Mouse (Mus musculus) natural killer cell, adult 2 months (primary cell): Measurements from ENCODE around the gene Sipa1l2.
"Not testable (repeated sequence)": the region's sequence is repeated elsewhere in the genome, so short reads cannot be mapped to it uniquely, and the experiment has no call there.

ENCODE experiments used
- DNase-seq, 2 experiments: peaks; one replicate each; pipeline ENCODE4 v3.0.0; 2022; ENCODE audit warnings: low spot score in 2 of 2

Sipa1l2 gene

GRCm38 (mm10) chr8:125406453-125406852 lies 163.2 kb downstream of the Sipa1l2 start:
- DNase-seq, result no peak

DNA sequence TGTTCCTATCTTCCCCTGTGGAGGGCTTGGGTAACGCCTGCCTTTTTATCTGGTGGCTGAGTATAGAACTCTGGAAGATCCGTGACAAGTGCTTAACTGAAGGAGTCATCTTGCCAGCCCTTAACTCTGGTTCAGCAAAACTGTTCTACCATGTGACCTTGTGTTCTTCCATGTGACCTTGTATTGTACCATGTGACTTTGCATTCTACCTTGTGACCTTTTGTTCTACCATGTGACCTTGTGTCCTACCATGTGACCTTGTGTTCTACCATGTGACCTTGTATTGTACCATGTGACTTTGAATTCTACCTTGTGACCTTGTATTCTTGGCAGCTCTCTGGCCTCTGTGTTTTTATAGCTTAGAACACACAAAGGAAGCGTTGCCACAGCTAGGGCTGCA lies 168.3 kb downstream of the Sipa1l2 start:
- DNase-seq, result no peak

DNA sequence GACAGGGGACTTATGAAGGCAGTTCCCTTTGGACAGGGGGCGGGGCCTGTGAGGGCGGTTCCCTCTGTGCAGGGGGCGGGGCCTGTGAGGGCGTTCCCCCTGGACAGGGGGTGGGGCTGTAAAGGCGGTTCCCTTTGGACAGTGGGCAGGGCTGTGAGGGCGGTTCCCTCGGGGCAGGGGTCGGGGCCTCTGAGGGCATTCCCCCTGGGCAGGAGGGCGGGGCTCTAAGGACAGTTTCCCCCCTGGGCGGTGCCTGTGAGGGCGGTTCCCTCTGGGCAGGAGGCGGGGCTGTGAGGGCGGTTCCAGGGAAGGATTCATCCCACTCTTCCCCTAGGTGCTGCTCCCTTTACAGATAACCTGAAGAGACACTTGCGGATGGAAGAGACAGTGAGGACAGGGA lies 171.6 kb downstream of the Sipa1l2 start:
- DNase-seq, result no peak

DNA sequence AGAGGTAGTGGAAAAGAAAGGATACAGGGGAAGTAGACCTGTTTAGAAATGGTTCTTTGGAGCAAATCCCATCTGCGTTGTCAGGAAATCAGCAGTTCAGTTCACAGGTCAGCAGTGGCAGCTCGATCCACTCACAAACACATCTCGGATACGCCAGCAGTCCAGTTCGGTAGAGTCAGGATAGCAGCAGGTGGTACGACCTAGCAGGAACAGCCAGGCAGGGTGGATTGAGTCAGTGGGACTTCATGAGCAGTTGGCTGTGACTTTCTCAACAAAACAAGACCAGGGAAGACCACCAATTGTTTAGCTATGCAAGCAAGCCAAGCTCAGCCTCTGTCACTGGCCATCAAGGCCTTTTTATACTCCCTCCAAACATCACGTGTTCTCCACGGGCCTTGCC lies 173.9 kb downstream of the Sipa1l2 start:
- DNase-seq, result not testable (repeated sequence)

DNA sequence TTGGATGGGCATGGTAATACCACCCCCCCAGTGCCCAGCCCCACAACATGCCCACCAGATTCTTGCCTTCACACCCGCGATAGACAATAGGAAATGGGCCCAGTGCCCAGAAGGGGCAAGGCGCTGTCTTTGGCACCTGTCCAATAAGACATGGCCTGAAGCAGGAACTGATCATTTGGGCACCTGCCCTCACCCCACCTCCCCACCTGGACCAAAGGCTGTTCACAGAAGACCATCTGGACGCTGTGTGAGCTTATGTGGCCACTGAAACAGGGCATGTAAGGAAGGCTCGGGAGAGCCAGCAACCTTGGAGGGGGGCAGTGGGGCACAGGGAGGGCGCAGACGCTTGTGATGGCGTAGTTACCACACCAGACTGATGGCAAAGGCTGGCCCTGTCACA lies 174.6 kb downstream of the Sipa1l2 start:
- no peak for DNase-seq

DNA sequence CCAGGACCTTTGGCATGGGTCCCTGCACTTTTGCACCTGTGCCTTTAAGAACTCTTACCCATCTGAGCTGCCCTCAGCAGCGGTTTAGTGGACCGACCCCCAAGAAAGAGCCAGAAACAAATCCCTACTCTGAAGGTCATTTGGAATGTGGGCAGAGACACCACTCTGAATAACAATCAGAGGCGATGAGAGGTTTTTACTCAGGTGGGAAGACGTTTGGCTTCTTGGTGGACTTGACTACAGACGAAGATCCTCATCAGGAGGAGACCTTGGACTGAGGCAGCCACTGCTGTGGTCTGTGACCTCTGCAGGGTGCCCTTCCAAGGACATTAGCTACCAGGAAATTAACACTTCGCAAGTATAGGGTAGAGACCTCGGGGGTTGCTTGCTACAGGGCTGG lies 177.9 kb downstream of the Sipa1l2 start:
- DNase-seq, result no peak

DNA sequence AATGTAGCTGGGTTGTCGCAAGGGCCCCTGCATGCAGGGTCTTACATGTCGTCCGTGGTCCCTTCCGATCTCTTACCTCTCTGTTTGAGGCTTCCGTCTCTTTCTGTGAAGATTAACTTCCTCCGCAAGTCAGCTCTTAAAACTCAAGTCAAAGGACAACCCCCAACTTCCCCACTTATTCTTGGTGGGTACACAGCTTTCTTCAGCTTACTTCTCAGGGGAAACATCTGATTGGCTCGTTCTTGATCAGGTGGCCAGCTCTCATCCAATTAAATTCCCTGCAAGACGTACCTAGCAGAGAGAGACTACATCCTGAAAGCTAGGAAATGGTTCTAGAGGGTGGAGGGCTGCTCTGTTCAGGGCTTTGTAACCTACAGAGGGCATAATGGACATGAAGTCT lies 178.3 kb downstream of the Sipa1l2 start:
- DNase-seq, result peak; percentile 22 to 34

DNA sequence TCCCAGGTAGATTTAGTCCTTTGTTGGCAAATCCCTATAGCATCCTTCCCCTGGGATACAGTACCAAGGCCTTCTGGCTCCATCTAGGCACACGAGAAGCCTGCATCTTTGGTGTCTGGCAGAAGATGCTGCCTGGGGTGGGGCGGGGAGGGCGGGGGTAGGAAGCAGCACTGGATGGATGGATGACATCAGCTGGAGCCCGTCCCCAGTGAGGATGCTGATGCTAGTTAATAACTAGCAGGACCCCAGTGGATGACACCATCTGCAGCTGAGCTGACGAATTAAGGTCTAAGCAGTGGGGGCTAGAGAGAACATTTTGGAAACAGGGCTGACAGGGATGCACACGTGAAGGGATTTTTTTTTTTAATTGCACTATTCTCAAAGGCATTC lies 179.1 kb downstream of the Sipa1l2 start:
- DNase-seq, result no peak

GRCm38 (mm10) chr8:125389756-125390505 lies 179.7 kb downstream of the Sipa1l2 start:
- no peak for DNase-seq

GRCm38 (mm10) chr8:125389280-125389679 lies 180.3 kb downstream of the Sipa1l2 start:
- DNase-seq, result no peak

- no peak for DNase-seq
Measured at GRCm38 (mm10) chr8:125388404-125389180, 181.0 kb downstream of the Sipa1l2 start.

DNA sequence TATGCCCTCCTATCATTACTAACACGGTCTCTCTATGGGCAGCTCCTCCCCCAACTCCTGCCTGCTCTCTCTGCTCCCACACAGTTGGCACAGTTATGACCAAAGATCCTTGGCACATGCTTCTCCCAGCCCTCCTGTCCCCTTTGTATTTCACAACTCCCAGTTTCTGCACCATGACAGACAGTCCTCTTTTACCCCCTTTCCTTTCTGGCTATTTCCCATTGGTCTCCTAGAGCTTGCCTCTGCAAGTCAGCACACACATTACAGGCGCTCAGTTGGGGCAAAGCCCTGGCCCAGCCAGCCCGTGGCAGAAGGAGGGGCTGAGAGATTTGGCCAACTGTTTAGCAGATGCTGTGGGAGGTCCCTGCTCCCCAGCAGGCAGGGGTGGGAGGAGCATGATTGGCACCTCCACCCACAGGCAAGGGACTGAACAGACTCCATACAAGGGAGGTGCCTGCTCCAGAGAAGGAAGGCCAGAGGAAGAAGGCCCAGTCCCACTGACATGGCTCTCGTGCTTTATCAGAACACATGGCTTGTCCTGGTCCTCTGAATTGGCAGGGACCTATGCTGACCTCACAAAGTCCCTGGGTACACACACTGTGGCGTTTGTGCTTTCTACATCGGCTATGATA lies 184.0 kb downstream of the Sipa1l2 start:
- no peak for DNase-seq

DNA sequence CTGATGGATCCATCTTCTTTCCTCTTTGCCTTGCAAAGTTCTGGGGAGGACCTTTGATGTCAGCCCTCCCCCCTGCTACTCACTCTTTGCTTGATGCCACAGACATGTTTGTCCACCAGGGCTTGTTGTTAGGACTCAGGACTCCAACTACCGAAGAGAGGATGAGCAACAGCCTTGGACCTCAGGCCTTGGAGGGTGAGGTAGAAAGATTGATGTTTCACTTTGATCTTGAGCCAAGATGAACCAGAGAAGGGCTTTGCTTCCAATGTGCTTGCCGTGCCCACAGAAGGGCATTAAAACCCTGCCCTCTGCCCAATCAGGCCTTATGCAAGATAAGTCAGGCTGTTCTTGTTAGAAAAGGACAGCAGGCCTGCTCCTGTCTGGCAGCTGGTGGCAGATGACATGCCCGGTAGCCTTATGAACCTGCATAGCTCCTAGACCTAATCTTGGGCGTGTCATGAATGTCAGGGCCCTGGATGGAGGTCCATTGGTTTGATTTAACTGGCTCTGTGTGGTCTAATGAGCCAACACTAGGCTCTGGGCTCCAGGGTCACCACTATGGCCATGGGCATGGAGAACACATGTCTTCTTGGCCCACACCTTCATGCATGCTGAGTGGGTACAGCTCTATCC lies 184.9 kb downstream of the Sipa1l2 start:
- DNase-seq, result no peak

DNA sequence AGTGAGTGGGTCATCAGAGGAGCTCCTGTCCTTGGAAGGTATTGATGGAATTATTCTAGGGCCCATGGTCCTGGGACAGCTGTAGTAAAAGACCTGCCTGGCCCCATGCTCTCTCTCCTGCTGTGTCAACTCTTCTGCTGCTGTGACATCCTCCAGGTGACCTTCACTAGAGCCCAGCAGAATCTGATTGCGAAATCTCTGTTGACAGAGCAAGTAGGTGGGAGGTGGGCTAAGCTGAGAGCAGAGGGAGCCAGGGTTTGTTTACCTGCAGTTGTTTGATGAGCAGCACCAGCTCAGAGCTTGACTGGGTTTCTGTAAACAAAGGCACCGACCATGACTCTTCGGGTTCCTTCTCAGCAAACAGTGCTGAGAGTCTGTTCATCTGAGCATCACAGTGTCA lies 187.9 kb downstream of the Sipa1l2 start:
- DNase-seq, result no peak

DNA sequence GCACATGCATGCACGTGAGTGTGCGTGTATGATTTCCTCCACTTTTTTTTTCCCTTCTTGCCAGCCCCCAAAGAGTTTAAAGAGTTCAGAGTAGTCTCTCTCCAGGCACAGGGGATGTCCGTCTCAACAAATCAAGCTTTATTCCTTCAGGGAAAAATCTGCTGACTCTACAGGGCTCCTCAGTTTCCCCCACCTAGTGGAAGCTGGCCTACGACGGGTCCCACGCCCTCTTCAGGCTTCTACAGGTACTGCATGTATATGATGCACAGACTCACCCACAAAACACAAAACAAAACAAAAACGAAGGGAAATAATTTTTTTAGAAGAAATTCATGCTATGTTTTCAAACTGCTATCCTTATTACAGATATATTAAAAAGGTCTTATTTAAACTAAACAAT lies 189.7 kb downstream of the Sipa1l2 start:
- no peak for DNase-seq

DNA sequence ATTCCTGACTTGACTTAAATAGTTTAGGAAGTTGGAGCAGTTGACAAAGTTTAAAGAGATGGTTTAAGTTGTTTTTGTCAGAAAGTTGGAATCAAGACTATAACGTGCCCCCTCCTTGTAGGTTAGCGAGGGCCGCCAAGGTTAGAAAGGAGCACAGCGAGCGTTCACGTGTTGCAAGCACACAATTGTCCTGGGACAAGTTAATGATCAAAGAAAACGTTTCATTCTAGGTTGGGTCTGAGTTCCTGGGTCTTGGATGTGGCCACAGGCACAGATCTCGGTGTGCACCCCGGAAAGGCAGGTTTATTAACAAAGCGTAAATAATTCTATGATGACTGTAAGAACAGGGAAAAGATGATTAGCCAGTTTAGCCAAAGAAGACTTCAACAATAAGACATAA lies 190.5 kb downstream of the Sipa1l2 start:
- DNase-seq, result no peak

DNA sequence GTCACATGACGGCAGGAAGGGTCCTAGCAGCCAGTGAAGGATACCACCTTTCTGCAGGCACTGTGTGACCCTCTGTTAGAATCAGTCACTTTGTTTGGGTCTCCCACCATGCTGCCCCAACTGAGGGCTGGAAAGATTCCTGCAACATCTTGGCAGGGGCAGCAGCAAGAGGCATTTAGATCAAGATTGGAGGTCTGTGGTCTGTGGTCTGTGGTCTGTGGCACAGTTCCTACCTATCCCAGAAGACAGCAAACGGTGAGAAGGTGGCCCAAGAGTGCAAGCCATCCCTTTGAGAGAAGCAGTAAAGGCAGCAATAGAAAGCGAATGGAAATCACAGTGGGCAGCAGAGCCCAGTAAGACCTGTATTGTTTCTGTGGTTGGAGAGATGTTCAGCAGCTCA lies 191.9 kb downstream of the Sipa1l2 start:
- DNase-seq, result no peak

DNA sequence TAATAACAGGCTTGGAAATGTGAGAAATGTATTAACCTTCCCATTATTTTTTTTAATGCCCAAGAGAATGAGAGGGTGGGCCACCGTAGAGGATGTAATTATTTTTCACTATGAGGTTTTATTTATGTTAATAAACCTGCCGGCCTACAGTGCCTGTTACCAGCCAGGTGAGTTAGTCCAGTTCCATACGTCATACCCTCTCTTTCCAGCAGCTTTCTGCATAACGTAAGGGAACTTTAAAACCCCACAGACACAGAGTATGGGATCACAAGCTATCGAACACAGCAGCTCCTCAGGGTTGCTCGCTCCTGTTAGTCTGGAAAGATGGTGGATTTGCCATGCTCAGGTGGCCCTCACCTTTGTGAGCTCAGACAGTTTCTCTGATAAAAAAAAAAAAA lies 193.2 kb downstream of the Sipa1l2 start:
- no peak for DNase-seq

DNA sequence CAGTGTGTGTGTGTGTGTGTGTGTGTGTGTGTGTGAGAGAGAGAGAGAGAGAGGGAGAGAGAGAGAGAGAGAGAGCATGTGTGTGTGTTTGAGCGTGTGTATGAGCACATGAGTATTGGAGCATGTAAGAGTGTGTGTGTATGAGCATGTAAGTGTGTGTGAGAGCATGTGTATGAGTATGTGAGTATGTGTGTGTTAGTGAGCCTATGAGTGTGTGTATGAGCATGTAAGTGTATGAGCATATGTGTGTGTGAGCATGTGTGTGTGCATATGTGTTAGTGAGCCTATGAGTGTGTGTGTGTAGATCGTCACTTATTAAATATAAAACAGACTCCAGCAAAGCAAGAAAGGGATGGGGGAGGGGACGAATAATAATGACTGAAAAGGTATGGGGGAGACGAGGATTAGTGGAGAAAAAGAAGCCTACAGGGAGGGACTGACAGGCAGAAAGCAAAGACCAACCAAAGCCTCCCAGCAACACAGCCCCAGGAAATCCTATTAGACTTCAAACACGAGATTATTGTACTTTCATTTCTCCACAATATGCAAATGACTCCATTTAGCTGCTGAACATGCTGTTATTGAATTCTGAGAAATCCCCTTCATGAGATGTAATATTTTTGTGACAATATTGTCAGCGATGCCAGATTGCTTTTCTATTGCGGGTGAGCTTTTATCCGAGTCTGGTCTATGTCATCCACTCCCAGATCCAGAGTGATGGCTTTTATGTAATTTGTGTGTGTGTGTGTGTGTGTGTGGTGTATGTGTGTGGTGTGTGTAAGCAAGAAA lies 193.8 kb downstream of the Sipa1l2 start:
- DNase-seq, result no peak

GRCm38 (mm10) chr8:125372596-125372995 lies 197.0 kb downstream of the Sipa1l2 start:
- no peak for DNase-seq

- no peak for DNase-seq
Measured at GRCm38 (mm10) chr8:125369491-125370236, 199.9 kb downstream of the Sipa1l2 start.
